In the genomic region with DNA sequence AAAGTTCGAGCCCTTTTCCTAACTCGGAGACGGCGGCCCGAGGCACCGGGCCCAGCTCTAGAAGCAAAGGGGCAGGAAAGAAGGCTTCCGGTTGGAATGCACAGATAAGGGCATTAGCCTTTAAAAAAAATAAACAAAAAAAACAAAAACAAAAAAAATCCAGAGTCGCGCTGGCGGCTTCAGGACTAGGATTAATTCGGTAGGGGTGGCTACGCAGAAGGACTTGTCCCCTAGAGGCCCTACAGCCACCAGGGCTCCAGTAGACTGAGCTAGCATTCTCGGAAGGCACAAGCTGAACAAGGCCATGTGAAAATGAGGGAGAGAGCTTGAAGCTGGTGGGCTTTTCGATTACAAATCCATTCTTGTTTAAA, we compare ENCODE assay signal across 8 mouse cellular contexts. TPM values are rescaled to one million over a fixed set of nuclear protein-coding genes. Genes with fewer than 3 reads are reported as not detected.
A peak's percentile ranks its signal among the peaks of the same experiment; 100 is the strongest.
DNase-seq lines count a peak whose midpoint lies in the region; ATAC-seq lines count a peak whose summit lies in the region.

No protein-coding gene starts in this region.

- peaks cover 73% of the 10 kb centered on the region for H3K27me3 ChIP-seq in megakaryocyte, embryonic 14.5 days (replicated peaks)
- peaks cover 35% of the 10 kb centered on the region for H3K27me3 ChIP-seq in heart, embryonic 10.5 days (ENCODE audit: insufficient read depth, poor library complexity, severe bottlenecking)
- peaks cover 22% of the 10 kb centered on the region for H3K27me3 ChIP-seq in midbrain, embryonic 10.5 days (ENCODE audit: low read depth, poor library complexity, severe bottlenecking)

- peaks cover 27% of the 10 kb centered on the region for H3K9me3 ChIP-seq in megakaryocyte, embryonic 14.5 days
- H3K9me3 ChIP-seq in heart, embryonic 10.5 days, result no peaks in the 10 kb centered on the region
- no peaks in the 10 kb centered on the region for H3K9me3 ChIP-seq in midbrain, embryonic 10.5 days (replicated peaks)

- H3K4me1 ChIP-seq in megakaryocyte, embryonic 14.5 days, result peaks cover 28% of the 10 kb centered on the region
- H3K4me1 ChIP-seq in heart, embryonic 10.5 days, result peaks cover 13% of the 10 kb centered on the region; the same call in 1 of the 2 replicates
- H3K4me1 ChIP-seq in midbrain, embryonic 10.5 days, result peaks cover 24% of the 10 kb centered on the region

- H3K27ac ChIP-seq in heart, embryonic 10.5 days, result peak overlapping the region; percentile 97
- peak overlapping the region; percentile 93 for H3K27ac ChIP-seq in midbrain, embryonic 10.5 days (replicated peaks)

- H3K36me3 ChIP-seq in megakaryocyte, embryonic 14.5 days (replicated peaks; ENCODE audit: low read length), result no peaks in the 10 kb centered on the region
- no peaks in the 10 kb centered on the region for H3K36me3 ChIP-seq in heart, embryonic 10.5 days
- no peaks in the 10 kb centered on the region for H3K36me3 ChIP-seq in midbrain, embryonic 10.5 days

- DNase-seq in adipocyte (ENCODE audit: low spot score), result peak; percentile 61
- DNase-seq in heart, embryonic 10.5 days (ENCODE audit: low spot score), result no peak
- peak; percentile 30 to 53 for DNase-seq in kidney, postnatal 36 days
- DNase-seq in midbrain, embryonic 10.5 days (ENCODE audit: low spot score), result no peak
- DNase-seq in right cerebral cortex, postnatal 25 days, result no peak

- no peak for ATAC-seq in megakaryocyte, adult 5-6 weeks (ENCODE audit: poor library complexity, severe bottlenecking)
- no peak for ATAC-seq in frontal cortex, adult (ENCODE audit: low TSS enrichment)

- 2% methylated on average over 14 of the region's 14 CpGs for WGBS in heart, embryonic 10.5 days
- WGBS in midbrain, embryonic 10.5 days, result 2% methylated on average over 14 of the region's 14 CpGs

- H3K4me3 ChIP-seq in megakaryocyte, embryonic 14.5 days (replicated peaks), result peak overlapping the region; percentile 91
- peak overlapping the region; percentile 94 for H3K4me3 ChIP-seq in heart, embryonic 10.5 days
- peak overlapping the region; percentile 82 for H3K4me3 ChIP-seq in midbrain, embryonic 10.5 days

RNA-seq across cellular contexts. Expression of a gene that starts 0.7 kb away (rescaled TPM):
- not detected in 2 replicates for polyA plus RNA-seq in megakaryocyte, embryonic 14.5 days (2012; ENCODE audit: insufficient read depth, low replicate concordance)
- total RNA-seq in megakaryocyte, adult 5-6 weeks (2015), result 0.27 and 0.84 TPM in 2 replicates
- 0.07 TPM in 1 of 2 replicates, not detected in the other for total RNA-seq in megakaryocyte, adult 5-6 weeks (2017)
- 3.2 and 4.6 TPM in 2 replicates for polyA plus RNA-seq in heart, embryonic 10.5 days (2016; fragmentation: Nextera tagmentation; extraction: Ambion mirVana)
- polyA plus RNA-seq in midbrain, embryonic 10.5 days (2016; fragmentation: Nextera tagmentation; extraction: Ambion mirVana), result 4.3 and 4.4 TPM in 2 replicates

RNA-seq across cellular contexts. Expression of a gene that starts 0.9 kb away (rescaled TPM):
- polyA plus RNA-seq in megakaryocyte, embryonic 14.5 days (2012; ENCODE audit: insufficient read depth, low replicate concordance), result 0.77 and 2.2 TPM in 2 replicates
- total RNA-seq in megakaryocyte, adult 5-6 weeks (2015), result 20.1 and 23.2 TPM in 2 replicates
- total RNA-seq in megakaryocyte, adult 5-6 weeks (2017), result 3.2 and 5.8 TPM in 2 replicates
- polyA plus RNA-seq in heart, embryonic 10.5 days (2016; fragmentation: Nextera tagmentation; extraction: Ambion mirVana), result 2.3 and 2.4 TPM in 2 replicates
- polyA plus RNA-seq in midbrain, embryonic 10.5 days (2016; fragmentation: Nextera tagmentation; extraction: Ambion mirVana), result 4.6 and 4.9 TPM in 2 replicates

Comparison
In these comparisons a context has a peak if more than half of its experiments do, and no peak if none do; other contexts are left out.
1. DNase-seq: peak in adipocyte (single experiment) and kidney, postnatal 36 days (2 of 2); none in heart, embryonic 10.5 days (single experiment), midbrain, embryonic 10.5 days (single experiment) and right cerebral cortex, postnatal 25 days (single experiment).
2. Peak in every context shown above with its lines, with median percentiles within 50 percentile points of each other: H3K4me3 ChIP-seq.